Comparison of ENCODE assay signal across 8 mouse cellular contexts in the genomic region with DNA sequence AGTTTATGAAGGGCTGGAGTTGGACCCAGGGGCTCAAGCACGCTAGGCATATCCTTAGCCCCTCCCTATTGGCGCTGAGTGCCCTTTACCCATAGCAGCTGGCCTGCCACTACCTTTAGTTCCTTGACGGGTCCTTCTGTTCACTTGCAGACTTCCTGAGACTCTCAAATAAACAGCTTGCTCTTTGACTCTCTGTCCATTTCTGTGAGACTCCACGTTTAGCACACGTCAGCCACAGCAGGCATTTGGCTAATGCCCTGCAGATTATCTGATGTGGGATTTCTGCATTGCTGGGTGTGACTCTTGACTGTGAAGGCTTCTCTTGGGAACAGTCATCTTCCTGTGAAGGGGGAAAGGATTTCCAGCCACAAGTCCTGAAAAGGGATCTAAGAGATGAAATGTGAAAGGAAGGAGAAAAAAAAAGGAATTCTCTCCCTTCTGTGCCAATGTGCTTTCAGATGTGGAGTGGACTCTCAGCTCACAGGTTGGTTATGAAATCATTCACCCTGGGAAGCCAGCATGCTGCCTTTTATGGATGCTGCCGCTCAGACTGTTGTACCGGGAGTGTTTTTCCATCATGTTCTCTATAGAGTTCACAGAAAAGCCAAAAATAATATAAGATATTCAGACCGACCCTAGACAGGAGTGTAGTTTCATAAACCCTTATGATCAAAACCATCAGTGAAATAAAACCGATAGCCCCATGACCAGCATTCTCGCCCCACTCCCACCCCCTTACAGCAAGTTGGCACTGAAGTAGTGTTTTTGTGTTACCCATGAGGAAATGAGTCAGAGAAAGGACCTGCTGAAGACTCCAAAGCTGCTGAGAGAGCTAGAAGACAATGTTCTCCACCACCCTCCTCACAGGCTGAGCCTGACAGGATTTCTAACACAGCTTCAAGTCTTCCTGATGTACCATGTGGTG. TPM values are rescaled to one million over a fixed set of nuclear protein-coding genes. Genes with fewer than 3 reads are reported as not detected.
A peak's percentile ranks its signal among the peaks of the same experiment; 100 is the strongest.
DNase-seq lines count a peak whose midpoint lies in the region; ATAC-seq and TF ChIP-seq lines count a peak whose summit lies in the region.

No protein-coding gene starts in this region.

- 56% methylated on average over 10 of the region's 10 CpGs for WGBS in limb, embryonic 14.5 days
- WGBS in limb, embryonic 10.5 days = 82% methylated on average over 10 of the region's 10 CpGs

- H3K4me2 ChIP-seq in limb, embryonic 14.5 days (replicated peaks; ENCODE audit: low read depth, low read length, severe bottlenecking) = no peak overlapping the region

- H3K4me1 ChIP-seq in limb, embryonic 14.5 days (ENCODE audit: control insufficient read depth, insufficient read depth, low read length) = peaks cover 9% of the 10 kb centered on the region; the same call in 1 of the 2 replicates
- H3K4me1 ChIP-seq in limb, embryonic 10.5 days = peaks cover 16% of the 10 kb centered on the region

- intact Hi-C loops in heart, postnatal 36 days (cut with DNase I) = no loop called here

- peak; percentile 19; the same call in 1 of the 2 replicates for ATAC-seq in limb, embryonic 14.5 days (ENCODE audit: low FRiP score, low read depth)

- H3K36me3 ChIP-seq in limb, embryonic 14.5 days (ENCODE audit: control insufficient read depth, insufficient read depth, low read length) = no peaks in the 10 kb centered on the region
- H3K36me3 ChIP-seq in limb, embryonic 10.5 days = no peaks in the 10 kb centered on the region

- DNase-seq in limb, embryonic 14.5 days (ENCODE audit: low spot score) = peak; percentile 15
- DNase-seq in limb, embryonic 10.5 days (ENCODE audit: low spot score) = no peak
- DNase-seq in cerebellum, adult 8-10 months = peak; percentile 68
- DNase-seq in heart, postnatal 36 days = peak; percentile 25 to 51
- DNase-seq in lung, postnatal 4 days = peak; percentile 23 to 42
- no peak for DNase-seq in spleen, adult 18-20 months
- DNase-seq in thymus, postnatal 4 days = no peak
- no peak for DNase-seq in spleen, postnatal 14 days (ENCODE audit: low spot score in 2 of 2)

- TF ChIP-seq POLR2A in limb, embryonic 14.5 days (IDR thresholded peaks at IDR 0.05; ENCODE audit: borderline replicate concordance, extremely low read depth, insufficient read depth, insufficient read length) = no peak

- no peak overlapping the region for H3K4me3 ChIP-seq in limb, embryonic 14.5 days (replicated peaks; ENCODE audit: low read length)
- H3K4me3 ChIP-seq in limb, embryonic 10.5 days = no peak overlapping the region

- 0 out of 2 replicates have a peak overlapping the region, but pooled peaks have one; percentile 2 for H3K27ac ChIP-seq in limb, embryonic 14.5 days (replicated peaks; ENCODE audit: low read depth, low read length)
- no peak overlapping the region for H3K27ac ChIP-seq in limb, embryonic 10.5 days

- no peak overlapping the region for H3K9ac ChIP-seq in limb, embryonic 14.5 days (ENCODE audit: low read depth, low read length, severe bottlenecking)

- H3K27me3 ChIP-seq in limb, embryonic 14.5 days (ENCODE audit: control insufficient read depth, insufficient read depth, low read length) = no peaks in the 10 kb centered on the region
- no peaks in the 10 kb centered on the region for H3K27me3 ChIP-seq in limb, embryonic 10.5 days (ENCODE audit: low read depth, poor library complexity, severe bottlenecking)

- peaks cover 3% of the 10 kb centered on the region; the same call in 1 of the 2 replicates for H3K9me3 ChIP-seq in limb, embryonic 14.5 days (ENCODE audit: control insufficient read depth, low read length)
- H3K9me3 ChIP-seq in limb, embryonic 10.5 days (replicated peaks) = no peaks in the 10 kb centered on the region

RNA-seq across cellular contexts. Expression of gene Dock9, which starts 28.1 kb away (rescaled TPM):
- 18.4 and 19.7 TPM in 2 replicates for polyA plus RNA-seq in limb, embryonic 14.5 days (2012; rRNA removed)
- polyA plus RNA-seq in limb, embryonic 14.5 days (2014; fragmentation: Nextera tagmentation; extraction: Ambion mirVana) = 12.3 and 13.8 TPM in 2 replicates
- polyA plus RNA-seq in limb, embryonic 10.5 days (2016; fragmentation: Nextera tagmentation; extraction: Ambion mirVana) = 3.2 and 4.0 TPM in 2 replicates
- total RNA-seq in heart, postnatal 36 days (2021) = 10 to 100 TPM; 28.6 to 36.5 TPM

RNA-seq across cellular contexts. Expression of gene Ubac2, which starts 52.6 kb away (rescaled TPM):
- 46.3 and 64.2 TPM in 2 replicates for polyA plus RNA-seq in limb, embryonic 14.5 days (2012; rRNA removed)
- polyA plus RNA-seq in limb, embryonic 14.5 days (2014; fragmentation: Nextera tagmentation; extraction: Ambion mirVana) = 66.9 and 70.7 TPM in 2 replicates
- 66.2 and 73.4 TPM in 2 replicates for polyA plus RNA-seq in limb, embryonic 10.5 days (2016; fragmentation: Nextera tagmentation; extraction: Ambion mirVana)
- 10 to 100 TPM; 26.6 to 29.1 TPM for total RNA-seq in heart, postnatal 36 days (2021)

Comparison
In these comparisons a context has a peak if more than half of its experiments do, and no peak if none do; other contexts are left out.
1. DNase-seq: peak in limb, embryonic 14.5 days (single experiment), cerebellum, adult 8-10 months (single experiment), heart, postnatal 36 days (2 of 2) and lung, postnatal 4 days (2 of 2); none in limb, embryonic 10.5 days (single experiment), spleen, adult 18-20 months (0 of 2), thymus, postnatal 4 days (single experiment) and spleen, postnatal 14 days (0 of 2).